Mouse (Mus musculus) midbrain, embryonic 14.5 days (tissue): ENCODE results near the gene Dennd4c. TPM values are rescaled to one million over a fixed set of nuclear protein-coding genes. Genes with fewer than 3 reads are reported as not detected.

Source experiments
- ATAC-seq: fragments of 200-750 bp; cut with Nextera tagmentation; 2 replicates; pipeline ENCODE4 v1.8.0; 2017; ENCODE audit warnings: moderate number of reproducible peaks, moderate library complexity; ENCODE audit not compliant: low FRiP score, low TSS enrichment
- DNase-seq: peaks from one replicate; pipeline ENCODE4 v3.0.0-alpha.2; 2015
- H3K27ac ChIP-seq: fragments of 300-500 bp; sonication (generic); replicated peaks from 2 replicates; pipeline ENCODE4 v1.5.1; 2014; ENCODE audit warnings: mild to moderate bottlenecking, low read depth, low read length, moderate library complexity
- H3K27me3 ChIP-seq: fragments of 300-500 bp; sonication (generic); 2 replicates; pipeline ENCODE4 v1.6.1; 2014; ENCODE audit warnings: low read length, control low read depth, mixed read lengths; ENCODE audit not compliant: control insufficient read depth, insufficient read depth
- H3K36me3 ChIP-seq: fragments of 300-500 bp; sonication (generic); 2 replicates; pipeline ENCODE4 v1.6.1; 2014; ENCODE audit warnings: low read length, control low read depth; ENCODE audit not compliant: control insufficient read depth, insufficient read depth
- H3K4me1 ChIP-seq: fragments of 300-500 bp; sonication (generic); 2 replicates; pipeline ENCODE4 v1.6.1; 2014; ENCODE audit warnings: mild to moderate bottlenecking, antibody characterized with exemption, low read length, control low read depth; ENCODE audit not compliant: control insufficient read depth, insufficient read depth
- H3K4me2 ChIP-seq: fragments of 300-500 bp; sonication (generic); 2 replicates; pipeline ENCODE4 v1.6.1; 2014; ENCODE audit warnings: mild to moderate bottlenecking, low read length, moderate library complexity
- H3K4me3 ChIP-seq: fragments of 300-500 bp; sonication (generic); replicated peaks from 2 replicates; pipeline ENCODE4 v1.5.1; 2014; ENCODE audit warnings: low read depth, low read length
- H3K9ac ChIP-seq: fragments of 300-500 bp; sonication (generic); replicated peaks from 2 replicates; pipeline ENCODE4 v1.6.1; 2014; ENCODE audit warnings: mild to moderate bottlenecking, low read length, moderate library complexity
- H3K9me3 ChIP-seq: fragments of 300-500 bp; sonication (generic); 2 replicates; pipeline ENCODE4 v1.6.1; 2016; ENCODE audit warnings: low read length, control low read depth, mixed read lengths; ENCODE audit not compliant: control insufficient read depth
- WGBS: fragments of 180-500 bp; shearing (Covaris S2); extraction: QIAGEN DNeasy Blood & Tissue Kit; methylation state at CpG from one replicate; pipeline ENCODE4 v1.1.7; 2014; 5-methylcytosine and 5-hydroxymethylcytosine counted together
- polyA plus RNA-seq: library from polyadenylated mRNA; unstranded; fragments of >200 nt; fragmentation: Nextera tagmentation; extraction: Ambion mirVana; gene quantifications from 2 replicates; pipeline ENCODE4 v1.2.1, GENCODE M21; 2014

The Dennd4c gene
- polyA plus RNA-seq, 1 experiment from 2014 or later = 5.1 TPM

- DNase-seq (peak; percentile 39), ATAC-seq (no peak)
- no peaks in the 10 kb centered on the region for H3K36me3 ChIP-seq
- H3K9me3 ChIP-seq = no peaks in the 10 kb centered on the region
- H3K4me3 ChIP-seq = peak overlapping the region; percentile 99
- H3K27me3 ChIP-seq = no peaks in the 10 kb centered on the region
- peak overlapping the region; percentile 92 for H3K9ac ChIP-seq
- H3K27ac ChIP-seq = peak overlapping the region; percentile 81; the same call in 1 of the 2 replicates
- H3K4me2 ChIP-seq = peak overlapping the region; percentile 88
- peaks cover 13% of the 10 kb centered on the region; the same call in 1 of the 2 replicates for H3K4me1 ChIP-seq
- under 1% methylated on average over 13 of the region's 13 CpGs for WGBS
These were observed 1.0 kb downstream of the Dennd4c start for GRCm38 (mm10) chr4:86749361-86749841.

GRCm38 (mm10) chr4:86750346-86750945 is 2.1 kb downstream of the Dennd4c start:
- ATAC-seq = no peak
- Histone ChIP-seq H3K27ac (no peak overlapping the region), H3K27me3 (no peaks in the 10 kb centered on the region), H3K9me3 (0 out of 2 replicates have a peak, but pooled peaks cover 3% of the 10 kb centered on the region), H3K9ac (no peak overlapping the region), H3K4me2 (peak overlapping the region; percentile 88; the same call in 1 of the 2 replicates), H3K36me3 (no peaks in the 10 kb centered on the region), H3K4me3 (no peak overlapping the region), H3K4me1 (peaks cover 13% of the 10 kb centered on the region; the same call in 1 of the 2 replicates)
- 82% methylated on average over 10 of the region's 10 CpGs for WGBS
- DNase-seq = no peak

GRCm38 (mm10) chr4:86764307-86764706 is 16.0 kb downstream of the Dennd4c start:
- no peak overlapping the region for H3K4me3 ChIP-seq
- H3K9ac ChIP-seq = no peak overlapping the region
- H3K9me3 ChIP-seq = no peaks in the 10 kb centered on the region
- H3K27ac ChIP-seq = no peak overlapping the region
- ATAC-seq (no peak), DNase-seq (no peak)
- no peaks in the 10 kb centered on the region for H3K36me3 ChIP-seq
- no peak overlapping the region for H3K4me2 ChIP-seq
- no peaks in the 10 kb centered on the region for H3K4me1 ChIP-seq
- no peaks in the 10 kb centered on the region for H3K27me3 ChIP-seq

- DNase-seq (no peak), ATAC-seq (no peak)
- no peaks in the 10 kb centered on the region for H3K27me3 ChIP-seq
- no peaks in the 10 kb centered on the region for H3K4me1 ChIP-seq
- H3K9me3 ChIP-seq = no peaks in the 10 kb centered on the region
- no peak overlapping the region for H3K9ac ChIP-seq
- H3K27ac ChIP-seq = no peak overlapping the region
- H3K4me3 ChIP-seq = no peak overlapping the region
- H3K36me3 ChIP-seq = peaks cover 8% of the 10 kb centered on the region; the same call in 1 of the 2 replicates
- H3K4me2 ChIP-seq = no peak overlapping the region
- 92% methylated on average over 9 of the region's 9 CpGs for WGBS
These were observed 29.2 kb downstream of the Dennd4c start for GRCm38 (mm10) chr4:86777587-86777986.

- H3K27ac ChIP-seq = no peak overlapping the region
- no peak overlapping the region for H3K9ac ChIP-seq
- H3K4me2 ChIP-seq = no peak overlapping the region
- ATAC-seq (no peak), DNase-seq (peak; percentile 51)
- H3K9me3 ChIP-seq = no peaks in the 10 kb centered on the region
- H3K36me3 ChIP-seq = peaks cover 22% of the 10 kb centered on the region; the same call in 1 of the 2 replicates
- H3K27me3 ChIP-seq = no peaks in the 10 kb centered on the region
- no peaks in the 10 kb centered on the region for H3K4me1 ChIP-seq
- 54% methylated on average over 2 of the region's 2 CpGs for WGBS
- no peak overlapping the region for H3K4me3 ChIP-seq
These were observed 62.2 kb downstream of the Dennd4c start for GRCm38 (mm10) chr4:86810604-86811003.

GRCm38 (mm10) chr4:86814850-86815249 is 66.5 kb downstream of the Dennd4c start:
- no peak for ATAC-seq
- WGBS = 96% methylated on average over 2 of the region's 3 CpGs
- peaks cover 10% of the 10 kb centered on the region; the same call in 1 of the 2 replicates for H3K36me3 ChIP-seq

GRCm38 (mm10) chr4:86823169-86823568 is 74.8 kb downstream of the Dennd4c start:
- peak; percentile 71 for DNase-seq
- Histone ChIP-seq H3K36me3 (peaks cover 44% of the 10 kb centered on the region), H3K4me2 (no peak overlapping the region), H3K9me3 (no peaks in the 10 kb centered on the region), H3K9ac (no peak overlapping the region), H3K27ac (no peak overlapping the region), H3K27me3 (no peaks in the 10 kb centered on the region), H3K4me1 (no peaks in the 10 kb centered on the region), H3K4me3 (no peak overlapping the region)
- no peak for ATAC-seq
- WGBS = 82% methylated on average over 2 of the region's 2 CpGs

More at GRCm38 (mm10) chr4:86814850-86815249, 66.5 kb downstream of the Dennd4c start:
- Histone ChIP-seq H3K27me3 (no peaks in the 10 kb centered on the region), H3K4me2 (no peak overlapping the region), H3K9ac (no peak overlapping the region), H3K27ac (no peak overlapping the region), H3K9me3 (no peaks in the 10 kb centered on the region), H3K4me3 (no peak overlapping the region), H3K4me1 (no peaks in the 10 kb centered on the region)
- no peak for DNase-seq

- H3K9me3 ChIP-seq = no peaks in the 10 kb centered on the region
- peaks cover 53% of the 10 kb centered on the region for H3K36me3 ChIP-seq
- no peak for ATAC-seq
- no peaks in the 10 kb centered on the region for H3K4me1 ChIP-seq
- DNase-seq = no peak
- 94% methylated on average over 7 of the region's 7 CpGs for WGBS
- no peak overlapping the region for H3K4me2 ChIP-seq
- no peaks in the 10 kb centered on the region for H3K27me3 ChIP-seq
- H3K9ac ChIP-seq = no peak overlapping the region
- no peak overlapping the region for H3K4me3 ChIP-seq
- H3K27ac ChIP-seq = no peak overlapping the region
These were observed 76.8 kb downstream of the Dennd4c start for GRCm38 (mm10) chr4:86825143-86825542.

GRCm38 (mm10) chr4:86831896-86832295 is 83.5 kb downstream of the Dennd4c start:
- H3K27me3 ChIP-seq = no peaks in the 10 kb centered on the region
- DNase-seq = no peak
- no peak for ATAC-seq
- 100% methylated on average over 2 of the region's 2 CpGs for WGBS
- H3K9ac ChIP-seq = no peak overlapping the region
- no peak overlapping the region for H3K4me2 ChIP-seq
- H3K27ac ChIP-seq = no peak overlapping the region
- H3K9me3 ChIP-seq = no peaks in the 10 kb centered on the region
- no peak overlapping the region for H3K4me3 ChIP-seq
- peaks cover 29% of the 10 kb centered on the region for H3K36me3 ChIP-seq
- H3K4me1 ChIP-seq = no peaks in the 10 kb centered on the region
